Mouse (Mus musculus) heart, adult 11 months (tissue): ENCODE data around the gene Maged1.
"Not testable (repeated sequence)": the region's sequence is repeated elsewhere in the genome, so short reads cannot be mapped to it uniquely, and the experiment has no call there.

Experiments used
- DNase-seq: peaks from one replicate; pipeline ENCODE4 v3.0.0; 2022

Maged1 gene

GRCm38 (mm10) chrX:94541918-94542355, at the start of gene Maged1:
Gene Maged1 (minus strand): TSS chrX:94542143.
- peak; percentile 100 for DNase-seq

GRCm38 (mm10) chrX:94580251-94580650, 38.3 kb upstream of the Maged1 start:
- DNase-seq, result no peak

GRCm38 (mm10) chrX:94564694-94565093, 22.8 kb upstream of the Maged1 start:
- DNase-seq, result no peak

GRCm38 (mm10) chrX:94562392-94562791, 20.4 kb upstream of the Maged1 start:
- DNase-seq, result peak; percentile 79

GRCm38 (mm10) chrX:94548227-94548626, 6.3 kb upstream of the Maged1 start:
- no peak for DNase-seq

- no peak for DNase-seq
Measured at GRCm38 (mm10) chrX:94545941-94546340, 4.0 kb upstream of the Maged1 start.

- DNase-seq, result peak; percentile 66
Measured at GRCm38 (mm10) chrX:94544923-94545322, 3.0 kb upstream of the Maged1 start.

- DNase-seq, result no peak
Measured at GRCm38 (mm10) chrX:94542536-94542935, 593 bp upstream of the Maged1 start.

GRCm38 (mm10) chrX:94541206-94541605, 737 bp downstream of the Maged1 start:
- peak; percentile 90 for DNase-seq

GRCm38 (mm10) chrX:94540341-94541201, 1.4 kb downstream of the Maged1 start:
- peak; percentile 94 for DNase-seq

GRCm38 (mm10) chrX:94534346-94534745, 7.6 kb downstream of the Maged1 start:
- DNase-seq, result no peak

GRCm38 (mm10) chrX:94530301-94530700, 11.6 kb downstream of the Maged1 start:
- DNase-seq, result no peak

- no peak for DNase-seq
Measured at GRCm38 (mm10) chrX:94522166-94522565, 19.8 kb downstream of the Maged1 start.

- no peak for DNase-seq
Measured at GRCm38 (mm10) chrX:94508442-94508819, 33.5 kb downstream of the Maged1 start.

GRCm38 (mm10) chrX:94507698-94508441, 34.1 kb downstream of the Maged1 start:
- DNase-seq, result not testable (repeated sequence)

GRCm38 (mm10) chrX:94486001-94486792, 55.7 kb downstream of the Maged1 start:
- DNase-seq, result no peak
